Mouse (Mus musculus) monocyte, adult 5-6 weeks (primary cell): Measurements from ENCODE around the gene Gm11555. TPM values are rescaled to one million over a fixed set of nuclear protein-coding genes. Genes with fewer than 3 reads are reported as not detected.
"Not testable (repeated sequence)": the region's sequence is repeated elsewhere in the genome, so short reads cannot be mapped to it uniquely, and the experiment has no call there.

Source experiments
- ATAC-seq: fragments of 153-309, 156-312 bp; replicated peaks from 2 replicates; pipeline ENCODE4 v1.8.0; 2017; ENCODE audit warnings: mild to moderate bottlenecking; ENCODE audit not compliant: low TSS enrichment, insufficient number of reproducible peaks, severe bottlenecking, poor library complexity, low FRiP score
- total RNA-seq: library from RNA; stranded (forward); fragments of 200-1000, 200-491, 200-594 nt; gene quantifications from 3 replicates; pipeline ENCODE4 v1.2.3, GENCODE M21; 2017

Gene Gm11555
- total RNA-seq: not detected in 3 replicates

- ATAC-seq: no peak
Measured at GRCm38 (mm10) chr11:99650136-99650535, at the start of gene Gm11555. TSS of gene Gm11555 (minus strand) at chr11:99650236.

DNA sequence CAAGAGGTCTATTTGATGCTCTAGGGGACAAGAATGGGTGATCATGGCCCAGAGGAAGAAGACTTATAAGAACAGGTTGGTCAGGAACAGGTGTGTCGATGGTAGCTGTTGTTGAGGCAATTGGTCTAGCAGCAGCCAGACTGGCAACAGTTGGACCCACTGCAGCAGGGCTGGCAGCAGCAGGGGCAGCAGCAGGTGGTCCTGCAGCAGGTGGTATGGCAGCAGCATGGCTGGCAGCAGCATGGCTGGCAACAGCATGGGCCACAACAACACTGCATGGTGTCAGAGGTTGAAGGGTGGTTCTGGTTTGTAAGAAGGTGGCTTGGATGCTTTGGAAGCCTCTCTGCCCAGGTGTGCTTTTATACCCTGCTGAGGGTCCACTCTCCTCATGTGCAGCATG, 40.4 kb upstream of the Gm11555 start, which contains the start of gene Gm14190:
Gene Gm14190 (minus strand): TSS at position 278 of the 400 bp plus-strand sequence.
- ATAC-seq: no peak

DNA sequence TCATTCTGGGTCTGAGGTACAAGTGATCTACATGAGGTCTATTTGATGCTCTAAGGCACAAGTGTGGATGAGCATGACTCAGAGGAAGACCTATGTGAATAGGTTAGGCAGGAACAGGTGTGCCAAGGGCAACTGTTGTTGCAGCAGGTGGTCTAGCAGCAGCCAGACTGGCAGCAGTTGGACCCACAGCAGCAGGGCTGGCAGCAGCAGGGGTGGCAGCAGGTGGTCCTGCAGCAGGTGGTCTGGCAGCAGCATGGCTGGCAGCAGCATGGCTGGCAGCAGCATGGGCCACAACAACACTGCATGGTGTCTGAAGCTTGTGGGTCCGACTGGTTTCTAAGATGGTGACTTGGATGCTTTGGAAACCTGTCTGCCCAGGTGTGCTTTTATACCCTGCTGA, 35.2 kb upstream of the Gm11555 start:
- not testable (repeated sequence) for ATAC-seq

- no peak for ATAC-seq
Measured at GRCm38 (mm10) chr11:99683481-99683880, 33.4 kb upstream of the Gm11555 start.

DNA sequence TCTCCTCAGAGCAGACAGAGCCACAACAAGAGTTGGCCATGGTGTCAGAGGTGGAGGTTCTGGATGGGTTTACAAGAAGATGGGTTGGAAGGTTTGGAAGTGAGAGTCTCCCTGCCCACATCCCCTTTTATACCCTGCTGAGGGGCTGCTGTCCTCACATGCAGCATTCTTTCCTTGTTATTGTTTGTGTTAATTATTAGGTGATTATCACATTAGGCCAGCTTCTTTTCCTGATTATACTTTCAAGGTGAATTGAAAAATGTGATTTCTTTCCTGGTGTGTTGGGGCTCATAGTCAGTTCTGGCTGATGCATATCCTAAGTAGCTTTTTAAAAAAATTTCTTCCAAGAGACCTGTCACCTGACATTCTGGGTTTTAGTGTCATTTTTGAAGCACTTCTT, 15.8 kb upstream of the Gm11555 start, which contains the start of gene Krtap4-6:
Gene Krtap4-6 (minus strand): TSS at position 101 of the 400 bp plus-strand sequence.
- no peak for ATAC-seq

- no peak for ATAC-seq
Measured at GRCm38 (mm10) chr11:99662802-99663201, 12.8 kb upstream of the Gm11555 start.

DNA sequence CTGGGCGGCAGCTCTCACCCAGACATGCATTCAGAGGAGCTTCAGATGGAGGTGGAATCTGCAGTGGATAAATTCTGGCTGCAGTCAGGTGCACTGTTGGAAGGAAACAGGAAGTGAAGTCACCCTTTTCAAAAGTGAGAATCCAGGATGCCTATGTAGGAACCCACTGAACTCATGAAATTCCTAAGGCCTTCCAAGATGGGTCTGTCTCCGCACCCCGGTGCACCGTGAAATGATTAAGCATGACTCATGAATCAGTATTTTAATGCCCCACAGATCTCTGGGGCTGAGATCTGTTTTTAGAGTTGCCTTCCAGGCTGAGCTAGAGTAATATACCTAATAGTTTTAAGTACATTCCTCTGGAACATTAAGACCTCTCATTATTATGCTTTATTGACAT, 9.2 kb upstream of the Gm11555 start:
- no peak for ATAC-seq

GRCm38 (mm10) chr11:99658467-99659010, 8.5 kb upstream of the Gm11555 start, which contains the start of gene Gm11563:
TSS of gene Gm11563 (minus strand) at chr11:99658960.
- not testable (repeated sequence) for ATAC-seq

DNA sequence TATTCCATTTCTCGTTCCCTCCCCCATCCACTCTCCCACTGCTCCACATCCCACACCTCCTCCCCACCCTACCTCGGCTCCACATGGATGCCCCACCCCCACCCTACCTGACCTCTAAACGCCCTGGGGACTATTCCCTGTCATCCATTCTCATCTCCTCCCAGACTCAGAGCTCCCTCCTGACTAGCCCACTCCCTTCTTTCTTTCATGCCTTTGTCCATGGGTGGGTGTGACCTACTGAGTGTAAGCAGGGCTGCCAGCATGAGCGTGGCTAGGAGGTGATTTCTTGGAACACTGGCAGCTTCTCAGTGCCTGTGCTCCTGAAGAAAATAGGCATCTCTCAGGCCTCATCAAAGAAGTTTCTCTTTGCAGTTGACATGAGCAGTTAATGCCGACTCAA, 7.0 kb upstream of the Gm11555 start:
- no peak for ATAC-seq

- ATAC-seq: no peak
Measured at GRCm38 (mm10) chr11:99646444-99646843, 3.6 kb downstream of the Gm11555 start.

GRCm38 (mm10) chr11:99644351-99644750, 5.7 kb downstream of the Gm11555 start:
- ATAC-seq: no peak

DNA sequence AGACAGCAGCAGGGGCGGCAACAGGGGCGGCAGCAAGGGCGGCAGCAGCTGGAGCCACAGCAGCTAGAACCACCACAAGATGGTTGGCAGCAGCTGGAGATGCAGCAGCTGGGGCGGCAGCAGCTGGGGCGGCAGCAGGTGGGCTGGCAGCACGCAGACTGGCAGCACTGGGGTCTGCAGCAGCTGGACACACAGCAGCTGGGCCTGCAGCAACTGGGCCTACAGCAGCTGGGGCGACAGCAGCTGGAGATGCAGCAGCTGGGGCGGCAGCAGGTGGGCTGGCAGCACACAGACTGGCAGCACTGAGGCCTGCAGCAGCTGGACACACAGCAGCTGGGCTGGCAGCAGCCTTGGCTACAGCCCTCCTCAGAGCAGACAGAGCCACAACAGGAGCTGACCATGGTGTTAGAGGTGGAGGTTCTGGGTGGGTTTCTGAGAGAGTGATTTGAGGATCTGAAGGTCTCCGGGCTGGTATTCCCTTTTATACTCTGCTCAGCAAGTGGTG, 6.3 kb downstream of the Gm11555 start, which contains the start of gene Krtap4-7:
Gene Krtap4-7 (minus strand): TSS at position 455 of the 505 bp plus-strand sequence.
- ATAC-seq: not testable (repeated sequence)

GRCm38 (mm10) chr11:99640926-99641325, 9.1 kb downstream of the Gm11555 start:
- no peak for ATAC-seq

- no peak for ATAC-seq
Measured at GRCm38 (mm10) chr11:99637086-99637485, 12.9 kb downstream of the Gm11555 start.

DNA sequence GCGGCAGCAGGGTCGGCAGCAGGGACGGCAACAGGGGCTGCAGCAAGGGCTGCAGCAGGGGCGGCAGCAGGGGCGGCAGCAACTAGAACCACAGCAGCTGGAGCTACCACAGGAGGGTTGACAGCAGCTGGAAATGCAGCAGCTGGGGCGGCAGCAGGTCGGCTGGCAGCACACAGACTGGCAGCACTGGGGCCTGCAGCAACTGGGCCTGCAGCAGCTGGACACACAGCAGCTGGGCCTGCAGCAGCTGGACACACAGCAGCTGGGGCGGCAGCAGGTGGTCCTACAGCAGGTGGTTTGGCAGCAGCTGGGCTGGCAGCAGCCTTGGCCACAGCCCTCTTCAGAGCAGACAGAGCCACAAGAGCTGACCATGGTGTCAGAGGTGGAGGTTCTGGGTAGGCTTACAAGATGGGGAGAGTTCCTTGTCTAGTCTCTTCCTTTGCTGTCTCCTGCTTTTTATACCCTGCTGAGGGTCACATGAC, 15.3 kb downstream of the Gm11555 start, which contains the start of gene Krtap4-2:
Gene Krtap4-2 (minus strand): TSS at position 432 of the 482 bp plus-strand sequence.
- no peak for ATAC-seq

- no peak for ATAC-seq
Measured at GRCm38 (mm10) chr11:99633293-99633692, 16.7 kb downstream of the Gm11555 start.

GRCm38 (mm10) chr11:99630890-99631289, 19.1 kb downstream of the Gm11555 start:
- ATAC-seq: no peak

DNA sequence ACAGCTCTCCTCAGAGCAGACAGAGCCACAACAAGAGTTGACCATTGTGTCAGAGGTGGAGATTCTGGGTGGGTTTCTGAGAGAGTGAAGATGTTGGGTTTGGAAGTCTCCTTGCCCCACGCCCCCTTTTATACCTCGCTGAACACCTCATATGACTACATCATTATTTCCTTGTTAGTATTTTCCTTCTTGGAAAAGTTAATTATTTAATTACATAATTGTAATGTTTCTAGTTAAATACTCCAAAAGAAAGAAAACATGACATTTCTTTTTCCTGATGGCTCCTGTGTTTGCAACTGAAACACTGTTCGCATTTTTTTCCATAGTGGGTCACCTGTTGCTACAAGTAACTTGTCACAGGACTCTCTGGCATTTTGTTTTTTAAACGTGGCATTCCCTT, 21.9 kb downstream of the Gm11555 start, which contains the start of gene Krtap4-1:
Gene Krtap4-1 (minus strand): TSS at position 101 of the 400 bp plus-strand sequence.
- ATAC-seq: no peak

DNA sequence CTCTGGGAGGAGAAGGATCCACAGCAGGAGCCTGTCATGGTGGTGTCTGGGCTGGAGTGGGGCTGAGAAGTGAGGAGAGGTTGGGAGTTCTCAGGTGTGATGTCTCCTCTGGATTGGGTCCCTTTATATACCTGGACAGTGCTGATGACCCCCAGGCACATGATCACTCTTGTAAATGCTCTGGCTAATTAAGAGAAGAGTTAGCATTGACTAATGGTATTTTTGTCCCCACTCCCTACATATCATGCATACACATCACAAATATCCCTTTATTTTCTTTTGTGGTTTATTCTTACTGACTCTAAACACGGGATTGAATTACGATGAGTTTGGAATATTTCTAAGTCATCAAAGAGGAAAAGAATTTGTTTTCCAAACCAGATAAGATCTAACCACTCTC, 29.7 kb downstream of the Gm11555 start, which contains the start of gene Gm11562:
Gene Gm11562 (minus strand): TSS at position 101 of the 400 bp plus-strand sequence.
- ATAC-seq: no peak

DNA sequence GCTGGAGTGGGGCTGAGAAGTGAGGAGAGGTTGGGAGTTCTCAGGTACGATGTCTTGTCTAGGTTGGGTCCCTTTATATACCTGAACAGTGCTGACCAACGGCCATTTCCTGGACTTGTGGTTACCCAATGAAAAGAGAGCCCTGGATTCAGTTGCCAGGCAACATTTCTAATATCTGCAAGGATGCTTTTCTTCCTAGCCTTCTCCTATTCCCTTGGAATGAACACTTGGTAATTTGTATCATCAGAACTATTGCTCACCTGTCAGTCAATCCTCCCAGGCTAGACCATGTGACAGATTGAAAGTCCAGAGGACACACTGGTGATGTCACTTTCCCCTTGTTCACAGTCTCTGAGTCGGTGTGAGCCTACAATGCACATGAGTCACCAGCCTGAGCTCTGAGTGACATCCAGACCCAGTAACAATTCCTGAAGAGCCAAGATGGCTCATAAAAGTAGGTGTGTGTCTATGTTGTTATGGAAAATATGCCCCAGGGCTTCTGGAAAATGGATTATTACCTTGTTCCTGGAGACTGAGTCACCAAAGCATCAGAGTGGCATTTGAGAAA, 35.2 kb downstream of the Gm11555 start, which contains the start of gene Krtap2-4:
Gene Krtap2-4 (minus strand): TSS at position 51 of the 568 bp plus-strand sequence.
- ATAC-seq: no peak
